Mouse (Mus musculus) stomach, postnatal 0 days (tissue): ENCODE results near the gene Krtap1-5.

Experiments used
- CTCF ChIP-seq: IDR thresholded peaks from 2 replicates; pipeline ENCODE4 v1.5.1; 2016; ENCODE audit warnings: antibody characterized with exemption, low read depth, mild to moderate bottlenecking, moderate library complexity
- EP300 ChIP-seq: optimal IDR thresholded peaks from 2 replicates; pipeline ENCODE3; 2016; ENCODE audit warnings: antibody characterized with exemption

GRCm38 (mm10) chr11:99539721-99540120 is 41.1 kb downstream of the Krtap1-5 start:
- no peak for TF ChIP-seq CTCF
- TF ChIP-seq EP300, result no peak
